Mouse (Mus musculus) olfactory bulb, adult 2 months (tissue): ENCODE data around the gene Drosha. TPM values are rescaled to one million over a fixed set of nuclear protein-coding genes. Genes with fewer than 3 reads are reported as not detected.

Experiments used
- H3K27ac ChIP-seq: fragments of 200-500 bp; 2 replicates; pipeline ENCODE4 v1.5.1; 2012; ENCODE audit warnings: low read depth, low read length; ENCODE audit not compliant: insufficient read depth
- H3K4me1 ChIP-seq: fragments of 200-500 bp; 2 replicates; pipeline ENCODE4 v1.6.1; 2012; ENCODE audit warnings: low read length; ENCODE audit not compliant: control insufficient read depth, insufficient read depth
- H3K4me3 ChIP-seq: fragments of 200-500 bp; 2 replicates; pipeline ENCODE4 v1.5.1; 2012; ENCODE audit warnings: mild to moderate bottlenecking, low read depth, low read length, moderate library complexity; ENCODE audit not compliant: insufficient read depth
- CTCF ChIP-seq: fragments of 200-500 bp; IDR thresholded peaks from 2 replicates; pipeline ENCODE4 v1.5.1; 2012; ENCODE audit warnings: low read depth, mild to moderate bottlenecking, low read length, moderate library complexity; ENCODE audit not compliant: insufficient read depth
- POLR2A ChIP-seq: fragments of 200-500 bp; IDR thresholded peaks from 2 replicates; pipeline ENCODE4 v1.6.1; 2012; ENCODE audit warnings: mild to moderate bottlenecking, low read depth, low read length, moderate library complexity; ENCODE audit not compliant: insufficient read depth
- whole genome bisulfite sequencing: fragments of 180-500 bp; shearing (Covaris S2); methylation state at CpG from one replicate; pipeline ENCODE4 v1.1.7; 2018; 5-methylcytosine and 5-hydroxymethylcytosine counted together
- polyA plus RNA-seq: library from polyadenylated mRNA; stranded (reverse); fragments of >200 nt; gene quantifications from 2 replicates; pipeline ENCODE4 v1.2.4, GENCODE M21; 2012; ENCODE audit warnings: low replicate concordance; ENCODE audit not compliant: missing spikeins, insufficient read depth, insufficient read length

Drosha gene
- polyA plus RNA-seq, 1 experiment = not detected

DNA sequence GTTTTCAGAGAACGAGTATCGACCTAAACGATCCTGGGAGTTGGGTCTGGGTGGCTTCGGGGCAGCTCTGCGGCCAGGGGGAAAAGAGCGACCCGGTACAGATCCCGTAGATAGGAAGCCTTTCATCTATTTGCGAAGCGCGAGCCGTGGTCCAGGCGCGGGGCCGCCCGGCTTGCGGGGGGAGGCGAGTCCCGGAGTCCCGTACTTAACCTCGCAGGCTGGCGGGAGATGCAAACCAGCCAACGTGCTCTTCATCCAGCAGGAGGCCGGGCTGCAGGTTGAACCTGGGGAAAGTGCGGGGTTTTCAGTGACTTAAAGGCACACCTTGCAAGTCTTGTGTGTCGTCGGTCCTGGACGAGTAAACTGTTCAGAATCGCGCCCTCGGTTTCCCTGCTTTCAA lies 350 bp downstream of the Drosha start:
- WGBS = under 1% methylated on average over 31 of the region's 31 CpGs
- H3K4me3 ChIP-seq = peak overlapping the region; percentile 66
- H3K4me1 ChIP-seq = peaks cover 10% of the 10 kb centered on the region
- no peak overlapping the region for H3K27ac ChIP-seq
- TF ChIP-seq POLR2A = no peak
- no peak for TF ChIP-seq CTCF

DNA sequence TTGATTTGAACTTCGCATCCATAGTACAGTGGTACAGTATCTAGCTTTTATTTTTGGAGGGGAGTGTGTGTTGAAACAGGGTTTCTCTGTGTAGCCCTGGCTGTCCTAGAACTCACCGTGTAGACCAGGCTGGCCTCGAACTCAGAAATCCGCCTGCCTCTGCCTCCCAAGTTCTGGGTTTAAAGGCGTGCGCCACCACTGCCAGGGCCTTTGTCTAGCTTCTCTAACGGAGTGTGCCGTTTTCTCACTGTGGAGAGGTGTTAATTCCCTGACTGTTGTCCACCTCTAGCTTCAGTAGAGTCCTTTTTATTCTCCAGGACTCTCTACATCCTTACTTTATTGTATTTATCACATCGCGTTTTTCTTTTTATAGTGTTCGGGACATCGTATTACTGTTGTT lies 793 bp downstream of the Drosha start:
- TF ChIP-seq POLR2A (no peak), CTCF (no peak)
- Histone ChIP-seq H3K27ac (no peak overlapping the region), H3K4me1 (peaks cover 10% of the 10 kb centered on the region), H3K4me3 (peak overlapping the region; percentile 66)
- 50% methylated on average over 12 of the region's 12 CpGs for WGBS

DNA sequence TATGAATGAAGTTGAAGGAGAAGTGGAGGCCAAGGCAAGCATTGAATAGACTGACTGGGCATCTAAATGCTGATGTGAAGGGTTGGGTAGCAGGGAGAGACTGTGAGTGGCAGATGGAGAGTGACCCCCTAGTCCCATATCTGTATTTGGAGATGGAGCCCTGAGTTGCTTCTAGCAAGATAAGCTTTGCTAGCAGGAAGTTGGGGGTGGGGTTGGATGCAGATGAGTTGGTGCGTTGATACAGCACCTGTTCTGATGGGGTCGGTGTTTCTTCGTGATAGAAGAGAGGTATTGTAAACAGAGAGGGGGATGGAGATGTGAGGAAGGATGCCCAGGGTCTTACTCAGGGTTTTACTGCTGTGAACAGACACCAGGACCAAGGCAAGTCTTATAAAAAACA lies 5.3 kb downstream of the Drosha start:
- H3K27ac ChIP-seq = no peak overlapping the region
- peaks cover 7% of the 10 kb centered on the region for H3K4me1 ChIP-seq
- H3K4me3 ChIP-seq = no peak overlapping the region
- TF ChIP-seq POLR2A (no peak), CTCF (no peak)
- 97% methylated on average over 3 of the region's 3 CpGs for WGBS

DNA sequence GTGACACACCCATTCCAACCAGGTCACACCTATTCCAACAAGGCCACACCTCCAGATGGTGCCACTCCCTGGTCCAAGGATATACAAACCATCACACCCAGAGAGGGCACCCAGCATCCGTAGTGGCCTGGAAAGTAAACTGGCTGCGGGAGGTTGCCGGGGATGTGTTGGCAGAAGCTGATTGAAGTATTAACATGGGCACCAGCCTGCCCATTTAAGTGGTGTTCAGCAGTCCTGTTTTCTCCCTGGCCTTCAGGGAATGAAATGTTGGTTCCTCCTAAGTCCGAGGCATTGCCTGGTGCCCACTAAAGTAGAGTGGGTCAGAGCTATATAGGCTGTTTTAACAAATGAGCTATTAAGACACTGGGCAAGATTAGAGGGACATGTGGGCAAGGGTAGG lies 8.0 kb downstream of the Drosha start:
- H3K27ac ChIP-seq = no peak overlapping the region
- WGBS = 93% methylated on average over 4 of the region's 4 CpGs
- TF ChIP-seq CTCF (no peak), POLR2A (no peak)

DNA sequence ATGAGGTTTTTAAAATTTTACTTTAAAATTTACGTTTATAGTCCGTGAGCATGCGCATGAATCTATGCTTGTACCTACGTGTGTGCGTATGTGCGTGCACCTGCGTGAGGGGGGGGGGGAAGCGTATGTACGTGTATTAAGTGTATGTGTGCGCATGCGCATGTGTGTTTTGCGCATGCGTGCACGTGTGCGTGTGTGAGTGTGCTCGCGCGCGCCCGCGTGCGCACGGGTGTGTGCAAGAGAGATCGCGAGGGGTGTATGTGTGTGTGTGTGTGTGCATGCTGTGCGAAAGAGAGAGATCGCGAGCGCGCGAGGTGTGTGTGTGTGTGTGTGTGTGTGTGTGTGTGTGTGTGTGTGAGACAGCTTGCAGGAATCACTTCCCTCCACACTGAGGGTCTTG lies 8.8 kb downstream of the Drosha start:
- H3K27ac ChIP-seq = no peak overlapping the region
- H3K4me1 ChIP-seq = no peaks in the 10 kb centered on the region
- TF ChIP-seq CTCF = no peak
- TF ChIP-seq POLR2A = no peak
- H3K4me3 ChIP-seq = no peak overlapping the region
- 98% methylated on average over 31 of the region's 31 CpGs for WGBS

More for the DNA sequence above, 8.0 kb downstream of the Drosha start:
- Histone ChIP-seq H3K4me1 (no peaks in the 10 kb centered on the region), H3K4me3 (no peak overlapping the region)

DNA sequence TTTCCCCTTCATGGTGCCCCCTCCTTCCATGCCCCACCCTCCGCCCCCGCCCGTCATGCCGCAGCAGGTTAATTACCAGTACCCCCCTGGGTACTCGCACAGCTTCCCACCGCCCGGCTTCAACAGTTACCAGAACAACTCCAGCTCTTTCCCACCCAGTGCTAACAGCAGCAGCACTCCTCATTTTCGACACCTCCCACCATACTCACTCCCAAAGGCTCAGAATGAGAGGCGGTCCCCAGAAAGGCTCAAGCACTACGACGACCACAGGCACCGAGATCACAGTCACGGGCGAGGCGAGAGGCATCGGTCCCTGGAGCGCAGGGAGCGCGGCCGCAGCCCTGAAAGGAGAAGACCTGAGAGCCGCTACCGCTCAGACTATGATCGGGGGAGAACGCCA lies 9.6 kb downstream of the Drosha start:
- H3K4me3 ChIP-seq = no peak overlapping the region
- H3K27ac ChIP-seq = no peak overlapping the region
- TF ChIP-seq POLR2A (no peak), CTCF (no peak)
- 91% methylated on average over 24 of the region's 24 CpGs for WGBS
- no peaks in the 10 kb centered on the region for H3K4me1 ChIP-seq

DNA sequence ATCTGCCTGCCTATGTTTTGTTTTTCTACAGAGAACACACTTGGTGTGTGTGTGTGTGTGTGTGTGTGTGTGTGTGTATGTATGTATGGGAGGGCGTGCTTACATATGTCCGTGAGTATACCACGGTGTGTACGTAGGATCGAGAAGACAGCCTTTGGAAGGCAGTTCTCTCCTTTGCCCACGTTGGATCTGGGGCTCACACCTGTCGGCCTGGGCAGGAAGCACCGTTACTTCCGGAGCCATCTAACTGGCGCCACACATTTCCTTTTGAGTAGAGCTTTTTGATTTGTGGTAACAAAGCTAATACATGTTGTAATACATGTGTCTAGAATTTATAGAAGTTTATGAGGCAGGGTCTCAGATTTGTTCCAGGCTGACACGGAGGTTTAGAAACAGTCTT lies 16.1 kb downstream of the Drosha start:
- no peak overlapping the region for H3K4me3 ChIP-seq
- WGBS = 95% methylated on average over 11 of the region's 11 CpGs
- no peak for TF ChIP-seq POLR2A
- no peak for TF ChIP-seq CTCF
- no peaks in the 10 kb centered on the region; the same call in 1 of the 2 replicates for H3K4me1 ChIP-seq
- no peak overlapping the region for H3K27ac ChIP-seq

DNA sequence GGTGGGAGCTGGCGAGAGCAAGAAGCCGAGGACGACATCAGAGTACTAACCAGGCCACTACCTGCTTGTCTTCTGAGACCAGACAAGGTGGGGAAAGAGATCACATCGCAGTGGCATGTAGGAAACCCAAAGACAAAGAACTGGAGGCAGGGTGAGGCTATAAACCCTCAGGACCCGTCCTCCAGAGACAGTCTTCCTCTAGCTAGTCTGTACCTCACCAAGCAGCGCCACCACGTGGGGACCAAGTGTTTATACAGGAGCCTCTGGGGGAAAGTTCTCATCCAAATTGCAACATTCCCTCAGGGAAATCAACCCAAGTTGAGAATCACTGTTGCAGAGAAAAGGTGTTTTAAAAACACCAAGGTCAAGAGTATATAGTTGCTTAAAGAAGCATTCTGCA lies 18.2 kb downstream of the Drosha start:
- Histone ChIP-seq H3K4me1 (peaks cover 3% of the 10 kb centered on the region), H3K4me3 (no peak overlapping the region), H3K27ac (no peak overlapping the region)
- 82% methylated on average over 7 of the region's 7 CpGs for WGBS
- TF ChIP-seq POLR2A (no peak), CTCF (no peak)

DNA sequence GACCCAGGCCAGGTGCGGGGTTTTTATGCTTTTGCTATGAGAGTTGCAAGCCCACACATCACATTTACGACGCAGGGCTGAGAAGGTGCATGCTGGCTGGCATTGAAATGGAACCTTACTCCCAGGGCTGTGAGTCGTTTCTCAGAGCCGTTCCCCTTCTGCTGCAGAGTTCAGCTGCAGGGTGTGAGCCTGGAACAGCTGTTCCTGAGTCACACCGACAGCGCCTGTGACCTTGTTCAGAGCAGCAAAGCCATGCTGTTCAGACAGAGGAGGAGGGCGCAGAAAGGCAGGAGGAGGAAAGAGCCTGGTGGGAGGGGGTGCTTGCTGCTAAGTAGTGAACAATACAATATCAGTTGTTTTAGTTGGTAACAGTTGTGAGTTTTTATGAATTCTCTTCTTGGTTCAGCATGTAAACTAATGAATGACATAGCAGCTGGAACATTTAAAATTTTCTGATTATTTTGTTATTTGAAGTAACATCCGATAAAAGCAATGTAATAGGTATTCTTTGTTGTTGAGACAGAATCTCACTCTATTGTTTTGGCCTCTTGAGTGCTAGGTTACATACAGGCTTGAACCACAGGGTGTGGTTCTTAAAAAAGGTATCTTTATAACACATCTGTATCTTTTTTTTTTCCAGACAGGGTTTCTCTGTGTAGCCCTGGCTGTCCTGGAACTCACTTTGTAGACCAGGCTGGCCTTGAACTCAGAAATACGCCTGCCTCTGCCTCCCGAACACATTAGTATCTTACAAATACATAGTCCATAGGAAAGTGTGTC lies 23.8 kb downstream of the Drosha start:
- peaks cover 8% of the 10 kb centered on the region for H3K4me1 ChIP-seq
- H3K27ac ChIP-seq = peak overlapping the region; percentile 29; the same call in 1 of the 2 replicates
- no peak overlapping the region for H3K4me3 ChIP-seq
- 54% methylated on average over 11 of the region's 11 CpGs for WGBS
- no peak for TF ChIP-seq POLR2A
- no peak for TF ChIP-seq CTCF
